Mouse (Mus musculus): Measurements from ENCODE around the gene Slco4c1. TPM values are rescaled to one million over a fixed set of nuclear protein-coding genes. Genes with fewer than 3 reads are reported as not detected.

Slco4c1 gene
- polyA plus RNA-seq, 1 experiment from 2014 or later: not detected

DNA sequence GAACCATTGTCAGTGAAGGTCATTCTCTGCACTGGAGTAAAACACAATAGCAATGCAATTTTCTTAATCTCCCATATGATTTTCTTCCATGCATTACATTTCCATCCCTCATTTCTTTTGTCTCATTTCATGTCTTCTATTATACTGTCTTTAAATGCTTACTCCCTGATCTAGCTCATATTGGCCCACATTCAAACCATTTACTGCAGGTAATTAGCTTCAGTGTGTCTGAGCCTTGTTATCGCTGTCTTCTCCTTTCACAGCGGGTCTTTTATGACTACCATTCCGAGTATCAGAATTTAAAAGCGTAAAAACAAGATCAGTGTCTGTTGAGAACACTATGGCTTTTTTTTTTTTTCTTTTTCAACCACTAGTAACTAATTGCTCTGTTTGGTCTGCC, 77.3 kb downstream of the Slco4c1 start:
- H3K4me2 ChIP-seq (replicated peaks; ENCODE audit: low read depth, low read length): no peak overlapping the region
- H3K4me1 ChIP-seq (replicated peaks; ENCODE audit: control insufficient read depth, insufficient read depth, low read length): no peaks in the 10 kb centered on the region
- no peaks in the 10 kb centered on the region for H3K36me3 ChIP-seq (ENCODE audit: control insufficient read depth, insufficient read depth, low read length)
- no peak overlapping the region for H3K27ac ChIP-seq (ENCODE audit: low read depth, low read length)
- 88% methylated on average over 4 of the region's 4 CpGs for WGBS
- H3K9ac ChIP-seq (ENCODE audit: low read depth, low read length): no peak overlapping the region
- no peaks in the 10 kb centered on the region for H3K27me3 ChIP-seq (ENCODE audit: control insufficient read depth, insufficient read depth, low read length)
- no peak for ATAC-seq (ENCODE audit: low FRiP score)
- DNase-seq (ENCODE audit: low spot score): no peak
- H3K9me3 ChIP-seq (ENCODE audit: control insufficient read depth, low read length): no peaks in the 10 kb centered on the region
- no peak overlapping the region for H3K4me3 ChIP-seq (ENCODE audit: low read depth, low read length)

- 86% methylated on average over 5 of the region's 5 CpGs for WGBS
- no peak overlapping the region for H3K4me2 ChIP-seq (replicated peaks; ENCODE audit: low read depth, low read length)
- ATAC-seq (ENCODE audit: low FRiP score): no peak
- H3K27ac ChIP-seq (ENCODE audit: low read depth, low read length): no peak overlapping the region
- no peaks in the 10 kb centered on the region for H3K36me3 ChIP-seq (ENCODE audit: control insufficient read depth, insufficient read depth, low read length)
- H3K9me3 ChIP-seq (ENCODE audit: control insufficient read depth, low read length): no peaks in the 10 kb centered on the region
- H3K27me3 ChIP-seq (ENCODE audit: control insufficient read depth, insufficient read depth, low read length): no peaks in the 10 kb centered on the region
- no peak for DNase-seq (ENCODE audit: low spot score)
- H3K4me3 ChIP-seq (ENCODE audit: low read depth, low read length): no peak overlapping the region
- H3K9ac ChIP-seq (ENCODE audit: low read depth, low read length): no peak overlapping the region
- no peaks in the 10 kb centered on the region for H3K4me1 ChIP-seq (replicated peaks; ENCODE audit: control insufficient read depth, insufficient read depth, low read length)
Measured at GRCm38 (mm10) chr1:96794290-96794689, 77.7 kb downstream of the Slco4c1 start.

DNA sequence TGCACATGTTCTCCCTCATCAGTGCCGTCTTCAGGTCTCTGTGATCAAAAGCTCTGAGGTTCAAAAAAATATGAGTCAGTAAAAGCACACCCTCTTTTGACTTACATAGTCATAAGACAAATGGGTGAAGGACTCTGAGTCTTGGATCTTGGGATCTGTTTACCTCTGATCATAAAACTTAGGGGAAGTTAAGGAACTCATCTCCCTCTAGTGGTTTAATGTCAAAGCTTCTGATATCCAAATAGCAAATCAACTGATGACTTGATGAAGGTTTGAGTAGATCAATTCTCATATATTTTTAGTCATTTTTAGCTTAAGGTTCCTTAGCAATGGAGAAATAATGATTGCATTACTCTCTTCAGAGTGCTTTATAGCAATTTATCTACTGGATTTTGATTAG, 82.7 kb downstream of the Slco4c1 start:
- no peak overlapping the region for H3K9ac ChIP-seq (ENCODE audit: low read depth, low read length)
- H3K36me3 ChIP-seq (ENCODE audit: control insufficient read depth, insufficient read depth, low read length): no peaks in the 10 kb centered on the region
- no peak overlapping the region for H3K4me3 ChIP-seq (ENCODE audit: low read depth, low read length)
- H3K4me1 ChIP-seq (replicated peaks; ENCODE audit: control insufficient read depth, insufficient read depth, low read length): no peaks in the 10 kb centered on the region
- no peak overlapping the region for H3K27ac ChIP-seq (ENCODE audit: low read depth, low read length)
- no peak for ATAC-seq (ENCODE audit: low FRiP score)
- DNase-seq (ENCODE audit: low spot score): no peak
- H3K9me3 ChIP-seq (ENCODE audit: control insufficient read depth, low read length): no peaks in the 10 kb centered on the region
- 82% methylated on average over 1 of the region's 1 CpGs for WGBS
- H3K4me2 ChIP-seq (replicated peaks; ENCODE audit: low read depth, low read length): no peak overlapping the region
- no peaks in the 10 kb centered on the region for H3K27me3 ChIP-seq (ENCODE audit: control insufficient read depth, insufficient read depth, low read length)

DNA sequence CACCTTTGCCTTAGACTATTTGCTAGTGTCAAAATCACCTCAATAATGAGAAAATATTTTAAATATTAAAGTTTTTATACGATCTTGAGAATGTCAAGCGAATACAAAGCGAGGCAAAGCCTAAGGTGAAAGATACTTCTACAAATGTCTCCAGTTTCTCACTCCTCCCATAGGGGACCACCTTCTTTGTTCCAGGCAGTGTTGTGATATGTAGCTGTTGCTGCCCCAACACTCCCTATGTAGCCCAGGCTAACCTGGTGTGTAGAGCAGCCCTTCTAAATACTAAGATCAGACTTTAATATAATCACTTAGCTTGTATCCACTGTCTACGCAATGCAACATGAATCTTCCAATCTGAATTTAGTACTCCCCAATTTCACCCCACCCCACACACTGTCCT, 97.8 kb downstream of the Slco4c1 start:
- Histone ChIP-seq H3K4me2 (replicated peaks; ENCODE audit: low read depth, low read length) (no peak overlapping the region), H3K9me3 (ENCODE audit: control insufficient read depth, low read length) (no peaks in the 10 kb centered on the region), H3K4me3 (ENCODE audit: low read depth, low read length) (no peak overlapping the region), H3K27ac (ENCODE audit: low read depth, low read length) (no peak overlapping the region), H3K27me3 (ENCODE audit: control insufficient read depth, insufficient read depth, low read length) (no peaks in the 10 kb centered on the region), H3K36me3 (ENCODE audit: control insufficient read depth, insufficient read depth, low read length) (no peaks in the 10 kb centered on the region), H3K9ac (ENCODE audit: low read depth, low read length) (no peak overlapping the region), H3K4me1 (replicated peaks; ENCODE audit: control insufficient read depth, insufficient read depth, low read length) (no peaks in the 10 kb centered on the region)
- ATAC-seq (ENCODE audit: low FRiP score): no peak
- DNase-seq (ENCODE audit: low spot score): no peak
- WGBS: 97% methylated on average over 4 of the region's 4 CpGs

GRCm38 (mm10) chr1:96773712-96774111, 98.3 kb downstream of the Slco4c1 start:
- WGBS: 90% methylated on average over 5 of the region's 5 CpGs
- H3K9ac ChIP-seq (ENCODE audit: low read depth, low read length): no peak overlapping the region
- no peaks in the 10 kb centered on the region for H3K4me1 ChIP-seq (replicated peaks; ENCODE audit: control insufficient read depth, insufficient read depth, low read length)
- no peak overlapping the region for H3K27ac ChIP-seq (ENCODE audit: low read depth, low read length)
- H3K4me3 ChIP-seq (ENCODE audit: low read depth, low read length): no peak overlapping the region
- H3K36me3 ChIP-seq (ENCODE audit: control insufficient read depth, insufficient read depth, low read length): no peaks in the 10 kb centered on the region
- H3K9me3 ChIP-seq (ENCODE audit: control insufficient read depth, low read length): no peaks in the 10 kb centered on the region
- ATAC-seq (ENCODE audit: low FRiP score) (no peak), DNase-seq (ENCODE audit: low spot score) (no peak)
- H3K4me2 ChIP-seq (replicated peaks; ENCODE audit: low read depth, low read length): no peak overlapping the region
- no peaks in the 10 kb centered on the region for H3K27me3 ChIP-seq (ENCODE audit: control insufficient read depth, insufficient read depth, low read length)

DNA sequence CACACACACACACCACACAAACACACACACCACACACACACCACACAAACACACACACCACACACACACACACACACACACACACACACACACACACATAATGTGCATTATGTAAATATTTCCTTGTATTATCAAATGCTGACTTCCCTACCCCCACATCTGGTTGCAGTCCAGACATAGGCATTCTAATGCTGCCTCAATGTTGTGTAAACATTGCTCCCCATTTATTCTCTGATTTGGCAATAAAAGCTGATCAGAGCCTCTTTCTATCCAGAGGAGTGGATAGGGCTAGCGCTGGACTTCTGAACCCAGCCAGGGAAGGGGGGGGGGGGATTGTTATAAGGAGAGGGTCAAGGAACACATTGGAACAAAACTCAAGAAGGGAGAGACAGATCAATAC, 101.7 kb downstream of the Slco4c1 start:
- Histone ChIP-seq H3K27ac (ENCODE audit: low read depth, low read length) (no peak overlapping the region), H3K27me3 (ENCODE audit: control insufficient read depth, insufficient read depth, low read length) (no peaks in the 10 kb centered on the region), H3K36me3 (ENCODE audit: control insufficient read depth, insufficient read depth, low read length) (no peaks in the 10 kb centered on the region), H3K4me1 (replicated peaks; ENCODE audit: control insufficient read depth, insufficient read depth, low read length) (no peaks in the 10 kb centered on the region), H3K9ac (ENCODE audit: low read depth, low read length) (no peak overlapping the region), H3K4me2 (replicated peaks; ENCODE audit: low read depth, low read length) (no peak overlapping the region), H3K4me3 (ENCODE audit: low read depth, low read length) (no peak overlapping the region), H3K9me3 (ENCODE audit: control insufficient read depth, low read length) (no peaks in the 10 kb centered on the region)
- no peak for DNase-seq (ENCODE audit: low spot score)
- ATAC-seq (ENCODE audit: low FRiP score): no peak
- 94% methylated on average over 1 of the region's 1 CpGs for WGBS

DNA sequence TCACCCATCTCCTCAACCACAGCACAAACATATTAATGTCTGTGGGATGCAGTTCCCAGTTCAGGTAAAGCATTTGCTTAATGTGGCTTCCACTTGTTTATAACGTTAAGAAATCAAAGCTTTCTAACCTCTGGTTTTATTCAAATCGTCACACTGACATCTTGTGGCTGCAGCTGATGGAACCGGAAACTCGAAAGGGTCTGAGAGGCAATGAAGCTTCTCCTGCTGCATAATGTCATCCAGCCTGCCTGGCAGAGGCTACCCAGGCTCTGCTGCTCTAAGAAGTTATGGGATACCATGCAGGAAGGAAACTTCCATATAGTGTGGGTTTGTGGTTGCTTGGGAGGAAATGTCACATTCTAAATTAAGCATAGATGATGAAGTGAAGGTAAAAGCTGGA, 103.7 kb downstream of the Slco4c1 start:
- DNase-seq (ENCODE audit: low spot score): peak; percentile 28
- ATAC-seq (ENCODE audit: low FRiP score): peak; percentile 22; the same call in 1 of the 2 replicates
- WGBS: 23% methylated on average over 4 of the region's 4 CpGs
- H3K4me2 ChIP-seq (replicated peaks; ENCODE audit: low read depth, low read length): no peak overlapping the region
- H3K27ac ChIP-seq (ENCODE audit: low read depth, low read length): no peak overlapping the region
- no peaks in the 10 kb centered on the region for H3K9me3 ChIP-seq (ENCODE audit: control insufficient read depth, low read length)
- no peaks in the 10 kb centered on the region for H3K27me3 ChIP-seq (ENCODE audit: control insufficient read depth, insufficient read depth, low read length)
- no peaks in the 10 kb centered on the region for H3K4me1 ChIP-seq (replicated peaks; ENCODE audit: control insufficient read depth, insufficient read depth, low read length)
- no peak overlapping the region for H3K9ac ChIP-seq (ENCODE audit: low read depth, low read length)
- no peaks in the 10 kb centered on the region for H3K36me3 ChIP-seq (ENCODE audit: control insufficient read depth, insufficient read depth, low read length)
- H3K4me3 ChIP-seq (ENCODE audit: low read depth, low read length): no peak overlapping the region

GRCm38 (mm10) chr1:96766535-96766934, 105.4 kb downstream of the Slco4c1 start:
- no peak overlapping the region for H3K9ac ChIP-seq (ENCODE audit: low read depth, low read length)
- no peak overlapping the region for H3K4me3 ChIP-seq (ENCODE audit: low read depth, low read length)
- no peaks in the 10 kb centered on the region for H3K4me1 ChIP-seq (replicated peaks; ENCODE audit: control insufficient read depth, insufficient read depth, low read length)
- WGBS: 52% methylated on average over 1 of the region's 1 CpGs
- no peak overlapping the region for H3K27ac ChIP-seq (ENCODE audit: low read depth, low read length)
- no peaks in the 10 kb centered on the region for H3K9me3 ChIP-seq (ENCODE audit: control insufficient read depth, low read length)
- H3K36me3 ChIP-seq (ENCODE audit: control insufficient read depth, insufficient read depth, low read length): no peaks in the 10 kb centered on the region
- H3K27me3 ChIP-seq (ENCODE audit: control insufficient read depth, insufficient read depth, low read length): no peaks in the 10 kb centered on the region
- H3K4me2 ChIP-seq (replicated peaks; ENCODE audit: low read depth, low read length): no peak overlapping the region
- ATAC-seq (ENCODE audit: low FRiP score) (no peak), DNase-seq (ENCODE audit: low spot score) (no peak)
